Mouse (Mus musculus): ENCODE data around the gene Snrk. TPM values are rescaled to one million over a fixed set of nuclear protein-coding genes. Genes with fewer than 3 reads are reported as not detected.

The Snrk gene
- polyA plus RNA-seq, 1 experiment from 2014 or later: 57.5 TPM

GRCm38 (mm10) chr9:122205543-122206200 is 88.6 kb downstream of the Snrk start:
- Histone ChIP-seq H3K9me3 (ENCODE audit: control insufficient read depth, low read length) (no peaks in the 10 kb centered on the region), H3K4me1 (ENCODE audit: control insufficient read depth, insufficient read depth, low read length) (no peaks in the 10 kb centered on the region), H3K4me2 (ENCODE audit: low read length) (no peak overlapping the region), H3K27ac (replicated peaks; ENCODE audit: low read depth, low read length) (no peak overlapping the region), H3K36me3 (ENCODE audit: control insufficient read depth, insufficient read depth, low read length) (no peaks in the 10 kb centered on the region), H3K9ac (replicated peaks; ENCODE audit: low read length) (no peak overlapping the region; the same call in 1 of the 2 replicates), H3K27me3 (ENCODE audit: control insufficient read depth, insufficient read depth, low read length) (no peaks in the 10 kb centered on the region), H3K4me3 (replicated peaks; ENCODE audit: low read depth, low read length) (no peak overlapping the region)
- DNase-seq: peak; percentile 25
- no peak for ATAC-seq (ENCODE audit: low FRiP score, low TSS enrichment)
- WGBS: 71% methylated on average over 11 of the region's 11 CpGs

GRCm38 (mm10) chr9:122208311-122208710 is 91.2 kb downstream of the Snrk start:
- Histone ChIP-seq H3K4me2 (ENCODE audit: low read length) (no peak overlapping the region), H3K27me3 (ENCODE audit: control insufficient read depth, insufficient read depth, low read length) (no peaks in the 10 kb centered on the region), H3K9ac (replicated peaks; ENCODE audit: low read length) (no peak overlapping the region), H3K4me3 (replicated peaks; ENCODE audit: low read depth, low read length) (no peak overlapping the region), H3K36me3 (ENCODE audit: control insufficient read depth, insufficient read depth, low read length) (no peaks in the 10 kb centered on the region), H3K9me3 (ENCODE audit: control insufficient read depth, low read length) (no peaks in the 10 kb centered on the region), H3K4me1 (ENCODE audit: control insufficient read depth, insufficient read depth, low read length) (no peaks in the 10 kb centered on the region), H3K27ac (replicated peaks; ENCODE audit: low read depth, low read length) (no peak overlapping the region)
- WGBS: 79% methylated on average over 4 of the region's 4 CpGs
- ATAC-seq (ENCODE audit: low FRiP score, low TSS enrichment) (no peak), DNase-seq (no peak)

GRCm38 (mm10) chr9:122215118-122215517 is 98.1 kb downstream of the Snrk start:
- H3K4me2 ChIP-seq (ENCODE audit: low read length): no peak overlapping the region

GRCm38 (mm10) chr9:122216945-122217529 is 100.0 kb downstream of the Snrk start:
- no peak overlapping the region for H3K4me3 ChIP-seq (replicated peaks; ENCODE audit: low read depth, low read length)
- DNase-seq (no peak), ATAC-seq (ENCODE audit: low FRiP score, low TSS enrichment) (no peak)
- no peaks in the 10 kb centered on the region for H3K9me3 ChIP-seq (ENCODE audit: control insufficient read depth, low read length)
- H3K4me1 ChIP-seq (ENCODE audit: control insufficient read depth, insufficient read depth, low read length): no peaks in the 10 kb centered on the region
- H3K27me3 ChIP-seq (ENCODE audit: control insufficient read depth, insufficient read depth, low read length): no peaks in the 10 kb centered on the region
- 87% methylated on average over 7 of the region's 7 CpGs for WGBS
- no peak overlapping the region for H3K9ac ChIP-seq (replicated peaks; ENCODE audit: low read length)
- H3K4me2 ChIP-seq (ENCODE audit: low read length): no peak overlapping the region
- H3K36me3 ChIP-seq (ENCODE audit: control insufficient read depth, insufficient read depth, low read length): no peaks in the 10 kb centered on the region
- no peak overlapping the region for H3K27ac ChIP-seq (replicated peaks; ENCODE audit: low read depth, low read length)

More at GRCm38 (mm10) chr9:122215118-122215517, 98.1 kb downstream of the Snrk start:
- no peaks in the 10 kb centered on the region for H3K4me1 ChIP-seq (ENCODE audit: control insufficient read depth, insufficient read depth, low read length)
- no peak for DNase-seq
- no peaks in the 10 kb centered on the region for H3K27me3 ChIP-seq (ENCODE audit: control insufficient read depth, insufficient read depth, low read length)
- no peaks in the 10 kb centered on the region for H3K9me3 ChIP-seq (ENCODE audit: control insufficient read depth, low read length)
- H3K4me3 ChIP-seq (replicated peaks; ENCODE audit: low read depth, low read length): no peak overlapping the region
- H3K27ac ChIP-seq (replicated peaks; ENCODE audit: low read depth, low read length): no peak overlapping the region
- H3K9ac ChIP-seq (replicated peaks; ENCODE audit: low read length): no peak overlapping the region
- no peaks in the 10 kb centered on the region for H3K36me3 ChIP-seq (ENCODE audit: control insufficient read depth, insufficient read depth, low read length)
- no peak for ATAC-seq (ENCODE audit: low FRiP score, low TSS enrichment)

Other genes with a start within 250 kb of the Snrk start
- 3.2 and 4.5 TPM in 2 replicates for gene Ackr2, start 218.9 kb upstream of the Snrk start, polyA plus RNA-seq (2014; fragmentation: Nextera tagmentation; extraction: Ambion mirVana)
- gene Cyp8b1, start 201.0 kb upstream of the Snrk start, polyA plus RNA-seq (2014; fragmentation: Nextera tagmentation; extraction: Ambion mirVana): not detected in 2 replicates
- gene Fam198a, start 166.3 kb upstream of the Snrk start, polyA plus RNA-seq (2014; fragmentation: Nextera tagmentation; extraction: Ambion mirVana): 0.80 and 0.81 TPM in 2 replicates
- 22.4 and 23.0 TPM in 2 replicates for gene Pomgnt2, start 120.2 kb upstream of the Snrk start, polyA plus RNA-seq (2014; fragmentation: Nextera tagmentation; extraction: Ambion mirVana)
- 33.1 and 41.2 TPM in 2 replicates for gene Ano10, start 177.2 kb downstream of the Snrk start, polyA plus RNA-seq (2014; fragmentation: Nextera tagmentation; extraction: Ambion mirVana)
- gene Abhd5, start 234.3 kb downstream of the Snrk start, polyA plus RNA-seq (2014; fragmentation: Nextera tagmentation; extraction: Ambion mirVana): 22.0 and 28.0 TPM in 2 replicates

All from midbrain, embryonic 14.5 days (tissue).